Mouse (Mus musculus) spleen, adult 18-20 months (tissue): ENCODE measurements around the gene Gtf3c2.
A peak's percentile ranks its signal among the peaks of the same experiment; 100 is the strongest.
"Not testable (repeated sequence)": the region's sequence is repeated elsewhere in the genome, so short reads cannot be mapped to it uniquely, and the experiment has no call there.

Source experiments
- DNase-seq, 2 experiments: peaks; one replicate each; pipeline ENCODE4 v3.0.0; 2022; ENCODE audit warnings: mixed read lengths in 2 of 2

Gene Gtf3c2

DNA sequence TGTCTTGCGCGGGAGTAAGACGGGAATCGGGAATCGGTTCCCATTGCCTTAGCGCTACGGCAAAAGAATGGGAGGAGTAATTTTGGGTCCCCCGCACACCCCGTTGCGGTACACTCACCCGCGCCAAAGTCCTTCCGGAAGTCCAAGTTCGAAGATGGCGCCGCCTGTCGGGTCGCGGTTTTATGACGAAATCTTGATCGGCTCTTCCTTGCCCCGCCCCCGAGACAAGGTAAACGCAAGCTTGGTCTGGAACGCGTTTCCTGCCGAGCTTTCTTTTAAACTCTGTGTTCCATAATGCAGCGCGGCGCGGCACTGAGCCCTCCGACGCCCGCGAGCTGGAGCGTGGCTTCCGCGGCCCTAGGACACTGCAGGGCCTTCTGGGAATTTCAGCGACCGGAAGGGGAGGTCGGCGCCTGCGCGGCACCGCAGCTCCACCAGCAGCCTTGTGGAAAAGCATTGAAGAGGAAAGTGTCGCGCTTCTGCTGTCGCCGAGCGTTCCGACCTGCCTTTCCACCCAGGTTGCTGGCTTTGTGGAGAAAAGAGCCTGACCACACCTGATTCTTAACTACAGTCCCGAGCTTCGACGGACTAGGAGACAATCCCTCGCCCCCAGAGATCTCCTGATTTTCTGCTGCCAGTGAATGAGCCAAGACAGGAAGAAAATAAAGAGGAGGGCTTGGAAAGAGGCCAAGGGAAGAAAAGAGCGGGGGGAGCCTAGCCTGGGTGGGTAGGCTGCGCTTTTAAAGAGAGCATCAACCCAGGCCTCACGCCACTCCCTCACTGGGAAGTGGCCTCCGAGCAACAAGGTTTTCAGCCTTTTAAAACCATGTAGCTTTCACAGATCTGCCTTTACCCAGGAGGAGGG lies at the start of gene Gtf3c2, which contains the start of gene Gm29609:
Gene Gtf3c2 (minus strand): TSS at position 379 of the 865 bp plus-strand sequence.
Gene Gm29609 (minus strand): TSS at position 146 of the 865 bp plus-strand sequence.
- DNase-seq = peak; percentile 89 to 94

DNA sequence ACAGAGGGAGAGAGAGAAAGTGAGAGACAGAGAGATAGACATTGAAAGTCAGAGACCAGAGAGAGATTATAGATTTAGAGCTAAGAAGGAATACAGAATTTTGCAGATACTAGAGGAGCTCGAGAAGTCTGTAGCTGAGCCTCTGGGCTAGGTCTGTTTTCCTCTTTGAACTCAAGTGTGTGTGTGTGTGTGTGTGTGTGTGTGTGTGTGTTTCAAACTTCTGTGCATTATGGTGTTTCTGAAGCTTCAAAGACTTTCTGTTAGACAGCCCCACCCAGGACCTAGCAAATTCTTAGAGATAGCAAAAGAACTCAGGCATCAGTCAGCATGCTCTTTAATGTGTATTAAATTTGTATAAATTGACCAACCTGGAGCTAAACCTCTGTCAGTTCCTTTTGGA lies 46.7 kb upstream of the Gtf3c2 start:
- no peak for DNase-seq

DNA sequence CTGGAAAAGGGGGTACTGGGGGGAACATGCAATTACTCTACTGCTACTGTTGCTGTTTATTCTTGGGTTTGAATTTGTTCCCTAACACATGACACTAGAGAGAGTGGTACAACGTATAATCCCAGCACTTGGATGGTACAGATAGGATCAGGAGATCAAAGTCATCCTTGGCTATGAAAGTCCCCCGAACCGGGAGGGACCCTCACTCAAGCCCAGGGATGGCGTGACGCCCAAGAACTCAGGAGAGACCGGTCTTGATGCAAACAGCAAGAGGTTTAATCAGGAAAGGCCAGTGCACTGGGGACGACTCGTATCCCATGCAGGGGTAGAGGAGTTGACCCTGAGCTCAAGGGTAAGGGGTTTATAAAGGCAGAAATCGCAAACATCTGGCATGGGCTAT lies 42.8 kb upstream of the Gtf3c2 start:
- no peak for DNase-seq

DNA sequence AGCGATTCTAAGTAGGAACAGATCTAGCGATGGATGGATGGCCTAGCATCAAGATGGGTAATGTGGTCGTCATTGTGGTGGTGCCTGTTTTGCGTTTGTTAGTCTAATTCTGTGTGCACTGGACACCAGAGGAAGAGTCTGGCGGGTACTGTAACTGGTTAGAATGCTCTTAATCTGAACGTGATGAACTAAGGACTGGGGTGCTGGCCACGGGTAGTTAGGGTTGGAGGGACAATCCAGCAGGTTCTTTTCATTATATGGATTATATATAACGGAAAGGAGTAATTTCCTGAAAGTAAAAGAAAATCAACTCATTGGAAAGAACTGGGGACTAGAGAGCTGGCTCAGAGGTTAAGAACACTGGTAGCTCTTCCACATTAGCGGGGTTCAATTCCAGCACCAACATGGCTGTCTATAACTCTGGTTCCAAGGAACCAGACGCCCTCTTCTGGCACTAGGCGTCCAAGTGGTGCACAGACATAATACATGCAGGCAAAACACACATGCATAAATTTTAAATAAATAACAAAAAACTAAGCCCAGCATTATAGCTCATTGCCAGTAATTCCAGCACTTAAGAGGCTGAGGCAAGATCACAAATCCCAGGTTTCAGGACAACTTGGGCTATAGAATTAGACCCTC lies 41.5 kb upstream of the Gtf3c2 start:
- DNase-seq = no peak

DNA sequence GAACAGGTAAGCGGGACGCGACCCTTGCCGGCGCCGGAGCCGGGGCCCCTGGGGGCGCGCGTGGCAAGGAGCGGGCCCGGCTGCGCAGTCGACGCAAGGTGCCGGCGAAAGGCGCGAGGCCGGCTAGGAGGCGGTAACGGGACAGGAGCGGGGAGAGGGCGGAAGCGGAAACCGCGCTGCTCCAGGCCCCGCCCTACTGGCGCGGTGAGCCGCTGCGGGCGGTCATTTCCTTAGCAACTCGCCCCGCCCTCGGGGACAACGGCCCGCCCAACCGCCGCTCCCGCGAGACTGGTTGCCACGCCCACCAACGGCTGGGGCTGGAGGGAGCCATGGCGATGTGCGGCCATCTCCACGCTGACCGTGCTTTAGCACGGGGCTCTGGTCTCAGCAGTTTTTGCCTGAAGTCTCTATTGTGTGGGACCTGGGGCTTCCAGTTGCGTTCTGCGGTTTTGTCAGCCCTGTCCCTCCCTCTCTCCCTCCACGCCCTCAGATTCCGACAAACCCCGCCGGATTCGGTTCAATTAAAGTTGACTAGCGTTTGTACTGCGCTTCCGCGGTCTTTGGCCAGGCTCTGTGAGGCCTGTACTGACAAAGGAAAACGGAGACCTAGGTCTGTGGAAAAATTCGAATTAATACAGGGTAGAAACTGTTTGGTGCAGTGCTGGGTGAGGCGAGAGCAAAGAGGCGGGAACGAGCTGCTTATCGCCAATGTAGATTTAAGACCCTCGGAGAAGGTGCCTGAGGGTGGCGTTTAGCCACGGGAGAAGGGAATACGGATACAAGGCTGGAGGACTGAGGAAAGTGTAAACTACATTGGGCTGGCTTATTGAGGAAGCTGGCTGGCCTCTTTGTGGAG lies 40.7 kb upstream of the Gtf3c2 start, which contains the start of gene Ppm1g:
Gene Ppm1g (minus strand): TSS at position 240 of the 856 bp plus-strand sequence.
- DNase-seq = peak; percentile 96 to 99

DNA sequence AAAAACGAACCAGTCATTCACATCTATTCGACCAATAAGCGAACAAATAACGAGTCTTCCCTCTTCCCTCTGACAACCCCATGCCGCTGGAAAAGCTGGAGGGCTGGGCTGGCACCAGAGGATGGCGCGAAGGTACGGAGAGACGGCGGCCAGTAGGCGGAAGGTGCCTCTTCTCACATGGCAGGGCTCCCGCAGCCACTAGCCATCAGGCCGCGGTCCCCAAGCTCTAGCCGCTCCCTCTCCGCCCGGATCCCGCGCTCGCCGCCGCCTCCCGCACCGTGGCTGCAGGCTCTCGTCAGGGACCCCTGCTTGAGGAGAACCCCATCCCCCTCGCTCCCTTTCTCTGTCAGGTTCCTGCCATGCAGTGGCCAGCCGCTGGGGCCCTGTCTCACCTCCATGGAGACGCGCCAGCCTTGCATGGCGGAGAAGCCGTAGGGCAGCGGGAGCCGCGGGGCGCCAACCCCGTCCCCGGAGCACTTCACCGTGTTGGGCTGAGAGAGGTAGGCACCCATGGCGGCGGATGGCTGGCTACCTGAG lies 40.0 kb upstream of the Gtf3c2 start:
- no peak for DNase-seq

DNA sequence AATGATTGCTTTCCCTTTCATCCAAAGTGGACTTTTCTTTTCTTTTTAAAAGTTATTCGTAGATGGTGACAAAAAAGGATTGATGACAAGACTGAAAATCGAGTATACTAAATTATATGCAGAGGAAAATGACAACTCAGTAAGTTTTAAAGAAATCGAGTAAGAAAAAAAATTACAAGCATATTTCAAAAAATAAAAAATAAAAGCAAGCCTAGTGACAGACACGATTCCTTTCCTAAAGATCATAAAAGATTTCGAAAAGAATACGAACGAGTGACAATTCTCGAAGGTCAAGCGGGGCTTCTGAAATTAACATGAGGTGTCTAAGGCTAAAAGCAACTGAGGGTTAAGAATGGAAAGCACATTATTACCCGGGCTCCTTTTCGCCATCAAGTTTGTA lies 39.5 kb upstream of the Gtf3c2 start:
- DNase-seq = no peak

DNA sequence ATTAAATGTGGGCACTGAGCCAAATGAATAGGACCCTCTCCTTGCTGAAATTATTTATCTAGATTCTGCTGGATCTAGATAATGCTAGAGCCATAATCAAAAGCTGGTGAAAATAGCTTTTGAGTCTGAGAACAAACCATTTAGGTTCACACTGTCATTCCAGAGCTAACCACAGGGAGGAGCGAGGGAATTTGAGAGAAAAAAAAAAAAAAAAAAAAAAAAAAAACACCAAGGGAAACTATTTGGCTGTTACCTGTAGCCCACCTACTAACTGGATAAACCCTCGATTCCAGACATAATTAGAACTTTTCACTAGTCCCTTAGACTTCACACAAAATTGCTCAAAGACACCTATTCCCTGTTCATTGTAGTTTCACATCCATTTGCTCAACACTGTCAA lies 39.1 kb upstream of the Gtf3c2 start:
- no peak for DNase-seq

DNA sequence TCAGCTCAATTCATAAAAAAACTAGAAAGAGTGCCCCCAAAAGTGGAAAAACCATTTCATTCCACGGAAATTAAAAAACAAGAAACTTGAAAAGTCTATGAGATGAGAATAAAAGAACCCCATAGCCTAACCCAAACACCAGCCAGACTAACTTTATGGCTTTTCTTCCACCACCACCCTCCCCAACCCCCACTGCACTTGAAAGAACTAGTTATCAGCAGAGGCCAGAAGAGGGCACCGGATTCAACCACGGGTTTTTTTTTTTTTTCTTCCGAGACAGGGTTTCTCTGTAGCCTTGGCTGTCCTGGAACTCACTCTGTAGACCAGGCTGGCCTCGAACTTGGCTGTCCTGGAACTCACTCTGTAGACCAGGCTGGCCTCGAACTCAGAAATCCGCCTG lies 38.4 kb upstream of the Gtf3c2 start:
- DNase-seq = peak in 1 of 2 experiments; percentile 19

DNA sequence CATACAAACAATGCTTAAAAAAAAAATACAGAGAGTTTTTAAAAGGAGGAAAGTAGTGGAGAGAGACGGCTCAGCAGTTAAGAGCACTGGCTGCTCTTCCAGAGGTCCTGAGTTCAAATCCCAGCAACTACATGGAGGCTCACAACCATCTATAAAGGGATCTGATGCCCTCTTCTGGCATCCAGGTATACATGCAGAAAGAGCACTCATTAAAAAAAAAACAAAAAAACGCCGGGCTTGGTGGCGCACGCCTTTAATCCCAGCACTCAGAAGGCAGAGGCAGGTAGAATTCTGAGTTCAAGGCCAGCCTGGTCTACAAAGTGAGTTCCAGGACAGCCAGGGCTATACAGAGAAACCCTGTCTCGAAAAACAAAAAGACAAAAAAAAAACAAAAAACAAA lies 36.6 kb upstream of the Gtf3c2 start:
- not testable (repeated sequence) for DNase-seq

DNA sequence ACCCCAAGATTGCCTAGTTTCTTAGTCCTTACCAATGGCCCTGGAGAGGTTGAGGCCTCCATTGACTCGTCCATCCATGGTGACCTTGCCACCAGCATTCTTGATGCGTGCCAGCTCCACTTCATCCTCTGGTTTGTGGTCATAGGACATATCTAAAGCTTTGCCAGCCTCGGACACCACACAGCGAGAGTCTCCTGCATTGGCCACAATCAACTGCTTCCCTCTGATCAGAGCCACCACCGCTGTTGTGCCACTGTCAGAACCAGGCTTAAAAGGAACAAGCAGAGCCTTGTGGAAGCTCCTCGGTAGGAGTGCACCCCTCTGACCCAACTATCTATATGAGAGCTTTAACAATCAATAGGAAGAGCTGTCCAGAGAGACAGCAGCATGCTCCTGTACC lies 24.5 kb upstream of the Gtf3c2 start:
- no peak for DNase-seq

DNA sequence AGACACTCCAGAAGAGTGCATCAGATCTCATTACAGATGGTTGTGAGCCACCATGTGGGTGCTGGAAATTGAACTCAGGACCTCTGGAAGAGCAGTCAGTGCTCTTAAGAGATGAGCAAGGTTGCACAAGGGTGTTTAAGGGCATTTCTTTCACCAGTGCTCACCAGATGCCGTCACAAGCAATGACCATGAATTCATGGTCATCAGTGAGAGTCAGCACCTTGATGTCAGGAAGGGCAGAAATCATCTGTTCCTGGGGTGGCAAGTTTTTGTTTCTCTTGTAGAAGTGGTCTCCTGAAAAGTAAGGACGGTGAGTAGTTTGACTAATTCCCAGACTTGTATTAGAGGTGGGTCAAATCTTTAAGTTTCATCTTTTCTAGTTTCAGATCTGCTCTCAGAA lies 23.9 kb upstream of the Gtf3c2 start:
- DNase-seq = no peak

DNA sequence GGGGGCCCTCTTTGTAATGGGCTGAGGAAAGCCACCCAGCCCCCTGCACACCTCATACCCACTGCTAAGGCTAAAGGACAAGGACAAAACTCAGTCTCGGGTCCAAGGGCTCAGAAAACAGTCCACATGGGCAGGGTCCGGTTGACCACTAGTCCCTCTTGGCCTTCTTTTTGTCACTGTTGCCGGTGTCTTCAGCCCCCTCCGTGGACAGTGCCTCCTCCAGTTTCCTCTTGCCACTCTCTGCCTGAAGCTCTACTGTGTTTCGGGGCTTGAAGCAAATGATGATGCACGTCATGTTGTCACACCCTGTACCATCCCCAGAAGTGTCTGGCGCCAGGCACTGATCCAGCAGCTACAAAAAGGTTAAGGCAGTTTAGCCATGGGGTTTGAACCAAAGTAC lies 23.0 kb upstream of the Gtf3c2 start:
- DNase-seq = peak in 1 of 2 experiments; percentile 5

DNA sequence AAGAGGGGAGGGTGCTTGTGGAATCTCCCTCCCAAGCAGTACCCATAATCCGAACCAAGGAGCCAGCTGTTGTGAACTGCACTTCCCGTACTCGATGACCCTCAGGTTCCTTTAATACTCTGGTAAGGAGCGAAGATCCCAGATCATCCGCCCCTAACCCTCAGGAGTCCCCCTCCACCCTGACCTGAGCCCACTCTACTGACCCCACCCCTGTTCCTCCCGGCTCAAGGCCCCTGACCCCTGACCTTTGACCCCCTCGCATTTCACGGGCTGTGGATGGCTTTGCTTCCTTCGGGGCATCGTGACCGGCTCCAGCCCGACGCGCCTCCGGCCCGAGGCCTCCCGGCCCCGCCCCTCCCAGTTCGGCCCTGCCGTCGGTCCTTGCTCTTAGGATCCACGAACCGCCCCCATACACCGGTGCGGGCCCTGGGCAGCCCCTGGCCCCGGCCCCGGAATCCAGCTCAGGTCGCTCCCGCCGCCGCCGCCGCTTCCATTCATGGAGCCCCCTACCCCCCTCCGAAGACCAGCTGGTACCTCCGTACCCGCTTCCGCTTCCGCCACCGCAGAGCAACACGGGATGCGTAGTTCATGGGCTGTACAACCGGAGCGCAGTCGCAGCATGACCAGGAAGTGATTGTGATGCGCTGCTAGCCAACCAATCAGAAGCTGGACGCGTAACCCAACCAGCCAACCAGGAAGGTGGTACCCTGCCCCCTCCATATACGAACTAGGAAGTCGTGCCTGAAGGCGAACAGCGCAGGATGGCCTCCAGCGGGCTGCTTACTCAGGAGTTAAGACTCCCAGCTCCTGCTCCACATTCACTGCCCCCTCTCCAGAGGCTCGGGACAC lies 22.0 kb upstream of the Gtf3c2 start, which contains the start of gene Zfp513:
Gene Zfp513 (minus strand): TSS at position 562 of the 849 bp plus-strand sequence.
- peak; percentile 84 to 91 for DNase-seq

DNA sequence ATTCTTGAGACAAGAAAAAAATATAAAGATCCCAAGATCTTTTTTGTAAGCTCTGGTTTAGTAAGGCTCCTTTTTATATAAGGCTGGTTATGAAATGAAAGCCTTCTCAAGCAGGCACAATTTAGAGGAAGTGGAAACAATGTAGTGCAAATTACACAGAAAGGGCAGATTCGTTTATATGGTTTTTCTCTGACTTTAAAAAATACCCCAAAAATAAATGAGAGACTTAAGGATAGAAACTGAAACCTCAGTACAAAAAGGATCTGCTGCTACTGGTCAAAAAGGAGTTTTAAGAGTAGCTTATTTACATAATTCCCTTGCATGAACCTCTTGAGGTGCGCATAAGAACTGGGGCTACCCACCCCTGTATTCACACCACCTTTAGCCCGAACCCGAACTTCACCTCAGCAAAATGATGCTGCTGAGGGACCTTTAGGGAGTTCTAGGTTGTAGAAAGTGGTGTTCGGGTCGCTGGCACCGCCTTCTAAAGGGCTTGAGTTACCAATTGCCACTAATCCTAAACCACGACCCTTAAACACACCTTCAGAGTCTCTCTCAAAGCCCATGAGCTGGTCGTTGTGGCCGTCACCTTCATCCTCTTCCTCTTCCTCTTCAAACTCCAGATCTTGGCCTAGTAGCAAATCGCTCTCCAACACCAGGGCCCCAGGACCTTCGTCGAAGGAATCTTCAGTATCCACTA lies 21.2 kb upstream of the Gtf3c2 start:
- DNase-seq = peak in 1 of 2 experiments; percentile 13

DNA sequence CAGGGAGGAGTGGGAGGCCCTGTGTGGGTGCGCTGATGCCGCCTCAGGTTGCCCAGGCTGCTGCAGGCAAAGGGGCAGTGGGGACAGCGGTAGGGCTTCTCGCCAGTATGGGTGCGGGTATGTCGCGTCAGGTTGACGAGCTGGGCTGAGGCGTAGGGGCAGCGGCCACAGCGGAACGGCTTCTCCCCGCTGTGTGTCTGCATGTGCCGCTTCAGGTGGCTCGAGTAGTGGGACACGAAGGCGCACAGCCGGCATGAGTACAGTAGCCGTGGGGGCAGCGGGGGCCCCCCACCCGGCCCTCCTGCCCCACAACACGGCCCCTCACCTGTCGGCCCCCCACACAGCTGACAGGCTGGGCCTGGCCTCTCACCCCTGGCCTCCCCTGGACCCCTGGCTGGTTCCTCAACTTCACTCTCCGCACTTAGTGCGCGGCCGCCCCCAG lies 20.4 kb upstream of the Gtf3c2 start:
- DNase-seq = peak in 1 of 2 experiments; percentile 16

DNA sequence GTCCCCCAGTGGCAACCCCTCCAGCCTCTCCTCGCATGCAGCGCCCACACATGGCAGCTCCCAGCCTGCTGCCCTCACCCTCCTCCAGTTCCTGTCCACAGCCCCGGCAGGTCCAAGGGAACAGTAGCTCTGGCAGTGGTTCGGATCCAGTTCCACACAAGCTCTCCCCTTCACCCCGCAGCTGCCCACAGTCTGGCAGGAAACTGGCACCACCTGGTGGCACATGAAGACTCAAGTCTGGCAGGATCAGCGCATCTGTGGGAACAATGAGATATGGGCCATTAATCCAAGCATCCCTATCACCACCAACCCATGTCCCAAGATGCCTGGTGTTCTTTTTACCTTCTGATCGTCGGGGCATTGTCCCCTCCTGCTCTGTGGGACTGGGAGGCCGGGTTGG lies 19.9 kb upstream of the Gtf3c2 start:
- peak in 1 of 2 experiments; percentile 10 for DNase-seq

DNA sequence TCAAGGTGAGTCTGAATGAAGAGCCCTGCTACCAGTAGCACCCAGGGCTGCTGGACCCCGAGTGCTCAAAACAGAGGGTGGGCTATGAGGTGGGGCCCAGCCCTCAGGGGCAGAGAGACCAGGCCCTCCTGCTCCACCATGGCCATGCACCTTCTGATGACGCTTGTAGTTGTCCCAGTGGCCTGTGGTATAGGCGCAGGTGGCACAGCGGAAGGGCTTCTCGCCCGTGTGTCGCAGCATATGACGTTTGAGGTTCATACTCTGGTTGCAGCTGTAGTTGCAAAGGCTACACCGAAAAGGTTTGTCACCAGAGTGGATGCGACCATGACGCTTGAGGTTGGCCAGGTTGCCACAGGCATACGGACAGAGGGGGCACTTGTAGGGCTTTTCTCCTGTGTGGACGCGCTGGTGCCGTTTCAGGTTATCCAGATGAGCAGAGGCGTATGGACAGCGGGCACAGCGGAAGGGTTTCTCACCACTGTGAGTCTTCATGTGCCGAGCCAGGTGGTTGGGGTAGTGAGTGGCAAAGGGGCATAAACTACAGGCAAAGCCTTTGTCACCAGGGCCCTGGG lies 19.5 kb upstream of the Gtf3c2 start:
- DNase-seq = no peak

DNA sequence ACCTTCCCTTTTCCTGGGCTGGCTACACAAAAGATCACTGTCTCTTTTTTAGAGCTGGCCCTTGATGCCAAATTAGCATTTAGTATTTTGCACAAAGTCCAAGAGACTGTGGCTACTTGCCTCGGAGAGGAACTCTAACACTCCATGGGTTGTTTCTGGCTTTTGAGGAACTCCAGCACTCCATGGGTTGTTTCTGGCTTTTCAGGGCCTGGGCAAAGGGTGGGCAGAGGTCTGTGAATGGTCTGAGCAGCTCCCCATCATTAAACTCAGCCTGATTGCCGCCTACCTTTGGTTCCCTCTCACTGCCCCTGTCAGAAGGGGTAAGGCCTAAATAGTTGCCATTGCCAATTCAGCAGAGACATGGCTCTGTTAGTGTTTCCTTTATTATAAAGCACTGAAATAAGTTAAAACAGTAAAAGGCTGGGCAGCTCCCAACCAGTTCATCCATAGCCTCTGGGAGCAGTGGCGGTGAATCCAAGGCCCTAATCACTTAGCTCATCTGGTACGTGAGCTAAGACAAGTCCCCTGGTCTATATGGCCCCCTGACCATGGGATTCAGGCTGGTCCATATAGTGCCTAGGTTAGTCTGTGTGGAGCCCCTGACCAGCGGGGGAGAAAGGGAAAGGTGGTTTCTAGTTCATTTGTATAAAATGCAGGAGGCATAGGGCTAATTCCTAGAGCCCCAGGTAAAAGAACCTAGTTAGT lies 18.8 kb upstream of the Gtf3c2 start:
- no peak for DNase-seq

DNA sequence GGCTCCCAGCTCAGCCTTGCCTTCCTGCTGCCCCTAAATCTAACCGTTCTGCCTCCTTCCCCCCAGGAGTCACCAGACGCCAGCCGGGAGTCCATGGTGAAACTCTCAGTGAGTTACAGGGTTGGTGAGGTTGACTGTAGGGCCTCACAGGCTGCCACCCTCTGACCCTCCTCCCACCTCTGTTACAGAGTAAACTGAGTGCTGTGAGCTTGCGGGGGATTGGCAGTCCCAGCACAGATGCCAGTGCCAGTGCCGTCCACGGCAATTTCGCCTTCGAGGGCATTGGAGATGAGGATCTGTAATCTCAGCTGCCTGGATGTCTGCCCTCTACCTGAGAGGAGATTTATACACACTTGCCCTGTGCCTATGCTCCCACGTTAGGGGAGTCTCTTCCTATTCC lies 18.2 kb upstream of the Gtf3c2 start:
- no peak for DNase-seq
